Mouse (Mus musculus) layer of hippocampus, adult 11-12 months (tissue): ENCODE data around the gene Rundc1.
"Not testable (repeated sequence)": the region's sequence is repeated elsewhere in the genome, so short reads cannot be mapped to it uniquely, and the experiment has no call there.

Experiments
- DNase-seq: peaks from one replicate; pipeline ENCODE4 v3.0.0; 2022; ENCODE audit warnings: low spot score

Gene Rundc1

GRCm38 (mm10) chr11:101466552-101466950 is 41.7 kb downstream of the Rundc1 start:
- DNase-seq, result not testable (repeated sequence)

GRCm38 (mm10) chr11:101467477-101468262 is 42.8 kb downstream of the Rundc1 start:
- DNase-seq, result peak; percentile 78

- DNase-seq, result peak; percentile 19
Measured at GRCm38 (mm10) chr11:101468263-101468688, 43.4 kb downstream of the Rundc1 start.

GRCm38 (mm10) chr11:101468731-101469130 is 43.8 kb downstream of the Rundc1 start:
- DNase-seq, result no peak

- DNase-seq, result no peak
Measured at GRCm38 (mm10) chr11:101469155-101469554, 44.3 kb downstream of the Rundc1 start.

GRCm38 (mm10) chr11:101470206-101470605 is 45.3 kb downstream of the Rundc1 start:
- no peak for DNase-seq

GRCm38 (mm10) chr11:101471926-101472325 is 47.0 kb downstream of the Rundc1 start:
- no peak for DNase-seq

- peak; percentile 39 for DNase-seq
Measured at GRCm38 (mm10) chr11:101472336-101472735, 47.5 kb downstream of the Rundc1 start.

GRCm38 (mm10) chr11:101473686-101474085 is 48.8 kb downstream of the Rundc1 start:
- not testable (repeated sequence) for DNase-seq

- no peak for DNase-seq
Measured at GRCm38 (mm10) chr11:101474298-101474697, 49.4 kb downstream of the Rundc1 start.

GRCm38 (mm10) chr11:101476361-101476760 is 51.5 kb downstream of the Rundc1 start:
- DNase-seq, result not testable (repeated sequence)

- DNase-seq, result no peak
Measured at GRCm38 (mm10) chr11:101477194-101477551, 52.3 kb downstream of the Rundc1 start.

- no peak for DNase-seq
Measured at GRCm38 (mm10) chr11:101477552-101478211, 52.8 kb downstream of the Rundc1 start.

GRCm38 (mm10) chr11:101479171-101479635 is 54.3 kb downstream of the Rundc1 start:
- DNase-seq, result no peak

GRCm38 (mm10) chr11:101480912-101481311 is 56.0 kb downstream of the Rundc1 start:
- no peak for DNase-seq

- DNase-seq, result no peak
Measured at GRCm38 (mm10) chr11:101483804-101484203, 58.9 kb downstream of the Rundc1 start.

GRCm38 (mm10) chr11:101484245-101484644 is 59.4 kb downstream of the Rundc1 start:
- no peak for DNase-seq

GRCm38 (mm10) chr11:101484814-101485213 is 59.9 kb downstream of the Rundc1 start:
- no peak for DNase-seq
